Mouse (Mus musculus) liver, embryonic 11.5 days (tissue): Measurements from ENCODE around the gene Mepce. TPM values are rescaled to one million over a fixed set of nuclear protein-coding genes. Genes with fewer than 3 reads are reported as not detected.
A peak's percentile ranks its signal among the peaks of the same experiment; 100 is the strongest.

Source experiments
- ATAC-seq: fragments of 200-750 bp; cut with Nextera tagmentation; replicated peaks from 2 replicates; pipeline ENCODE4 v1.8.0; 2017; ENCODE audit warnings: moderate number of reproducible peaks, mild to moderate bottlenecking, moderate TSS enrichment, moderate library complexity; ENCODE audit not compliant: low FRiP score
- DNase-seq: peaks from one replicate; pipeline ENCODE4 v3.0.0-alpha.2; 2017; ENCODE audit warnings: low spot score
- H3K27ac ChIP-seq: fragments of 300-500 bp; sonication (generic); 2 replicates; pipeline ENCODE4 v1.5.1; 2014; ENCODE audit warnings: mild to moderate bottlenecking, low read depth, low read length, control low read depth
- H3K27me3 ChIP-seq: fragments of 300-500 bp; sonication (generic); replicated peaks from 2 replicates; pipeline ENCODE4 v1.6.1; 2014; ENCODE audit warnings: low read length, mixed read lengths; ENCODE audit not compliant: control insufficient read depth, insufficient read depth
- H3K36me3 ChIP-seq: fragments of 300-500 bp; sonication (generic); 2 replicates; pipeline ENCODE4 v1.6.1; 2014; ENCODE audit warnings: mild to moderate bottlenecking, low read length, moderate library complexity, mixed read lengths; ENCODE audit not compliant: control insufficient read depth, insufficient read depth
- H3K4me1 ChIP-seq: fragments of 300-500 bp; sonication (generic); replicated peaks from 2 replicates; pipeline ENCODE4 v1.6.1; 2014; ENCODE audit warnings: low read length, mixed read lengths; ENCODE audit not compliant: control insufficient read depth, insufficient read depth
- H3K4me2 ChIP-seq: fragments of 300-500 bp; sonication (generic); 2 replicates; pipeline ENCODE4 v1.6.1; 2014; ENCODE audit warnings: mild to moderate bottlenecking, control low read depth, moderate library complexity
- H3K4me3 ChIP-seq: fragments of 300-500 bp; sonication (generic); 2 replicates; pipeline ENCODE4 v1.5.1; 2014; ENCODE audit warnings: low read depth, low read length, control low read depth
- H3K9ac ChIP-seq: fragments of 300-500 bp; sonication (generic); 2 replicates; pipeline ENCODE4 v1.6.1; 2014; ENCODE audit warnings: low read depth, low read length, control low read depth
- H3K9me3 ChIP-seq: fragments of 300-500 bp; sonication (generic); 2 replicates; pipeline ENCODE4 v1.6.1; 2016; ENCODE audit warnings: low read length, inconsistent platforms, mixed read lengths; ENCODE audit not compliant: control insufficient read depth
- WGBS: fragments of 180-500 bp; shearing (Covaris S2); extraction: QIAGEN DNeasy Blood & Tissue Kit; methylation state at CpG from one replicate; pipeline ENCODE4 v1.1.7; 2014; 5-methylcytosine and 5-hydroxymethylcytosine counted together
- polyA plus RNA-seq: library from polyadenylated mRNA; unstranded; fragments of >200 nt; fragmentation: Nextera tagmentation; extraction: Ambion mirVana; gene quantifications from 2 replicates; pipeline ENCODE4 v1.2.1, GENCODE M21; 2014

Mepce gene
- polyA plus RNA-seq, 1 experiment from 2014 or later = 11.1 TPM

GRCm38 (mm10) chr5:137742836-137743235, 44.6 kb downstream of the Mepce start:
- no peak overlapping the region for H3K9ac ChIP-seq
- H3K27me3 ChIP-seq = no peaks in the 10 kb centered on the region
- H3K4me2 ChIP-seq = no peak overlapping the region
- H3K4me1 ChIP-seq = peaks cover 29% of the 10 kb centered on the region
- H3K9me3 ChIP-seq = no peaks in the 10 kb centered on the region
- 87% methylated on average over 6 of the region's 6 CpGs for WGBS
- no peaks in the 10 kb centered on the region for H3K36me3 ChIP-seq
- ATAC-seq = no peak
- H3K4me3 ChIP-seq = no peak overlapping the region
- DNase-seq = no peak
- no peak overlapping the region for H3K27ac ChIP-seq

GRCm38 (mm10) chr5:137742048-137742447, 45.4 kb downstream of the Mepce start:
- Histone ChIP-seq H3K27me3 (no peaks in the 10 kb centered on the region), H3K4me1 (peaks cover 25% of the 10 kb centered on the region), H3K36me3 (no peaks in the 10 kb centered on the region), H3K27ac (0 out of 2 replicates have a peak overlapping the region, but pooled peaks have one; percentile 29), H3K9me3 (no peaks in the 10 kb centered on the region), H3K4me2 (peak overlapping the region; percentile 97), H3K9ac (peak overlapping the region; percentile 80; the same call in 1 of the 2 replicates), H3K4me3 (peak overlapping the region; percentile 71)
- WGBS = 61% methylated on average over 10 of the region's 10 CpGs
- no peak for DNase-seq
- ATAC-seq = no peak

DNA sequence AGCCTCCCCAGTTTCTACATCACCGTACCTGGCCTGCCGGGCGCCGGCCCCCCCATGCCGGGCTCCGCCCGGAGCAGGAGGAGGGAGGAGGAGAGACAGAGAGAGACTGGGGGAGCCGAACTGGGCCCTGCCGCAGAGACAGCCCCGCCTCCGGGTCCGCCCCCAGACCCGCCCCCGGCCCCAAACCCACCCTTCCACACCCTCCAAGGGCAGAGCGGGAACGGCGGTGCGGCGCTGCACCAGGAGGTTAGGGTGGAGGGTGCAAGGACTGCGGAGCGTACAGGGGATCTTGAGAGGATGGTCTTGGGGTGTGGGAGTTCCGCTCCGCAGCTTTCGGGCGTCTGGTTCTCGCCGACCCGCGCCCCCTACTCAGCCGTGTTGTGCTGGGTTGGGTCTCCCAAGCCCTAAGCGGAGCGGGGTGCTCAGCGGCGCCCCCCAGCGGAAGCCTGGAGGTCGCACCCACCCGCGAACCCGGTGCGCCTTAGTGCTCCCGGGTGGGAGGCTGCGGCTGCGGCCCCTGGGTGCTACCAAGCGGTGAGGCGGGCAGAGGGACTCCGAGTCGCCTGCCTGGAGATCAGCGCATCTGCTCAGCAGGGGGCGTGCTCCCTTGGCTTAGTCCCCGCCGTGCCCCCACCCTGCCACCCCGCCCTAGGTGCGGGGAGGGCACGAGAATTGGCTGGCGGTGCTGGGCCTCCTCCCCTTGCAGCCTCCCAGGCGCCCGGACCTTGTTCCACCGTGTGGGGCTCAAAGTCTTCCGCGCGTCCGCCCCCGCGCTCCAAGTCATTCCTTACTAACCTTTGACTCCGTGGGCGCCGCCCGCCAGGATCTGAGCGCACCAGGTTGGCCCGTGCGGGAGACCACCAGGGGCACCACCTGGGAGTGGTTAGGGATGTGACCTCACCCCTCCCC, 46.2 kb downstream of the Mepce start, which contains the start of gene Nyap1:
Gene Nyap1, minus strand, starts transcription at position 585 of the 909 bp plus-strand sequence.
- H3K9me3 ChIP-seq = no peaks in the 10 kb centered on the region
- H3K4me2 ChIP-seq = peak within 1 kb of the TSS; percentile 97
- no peaks in the 10 kb centered on the region for H3K36me3 ChIP-seq
- peak within 1 kb of the TSS; percentile 41 for H3K27ac ChIP-seq
- H3K4me3 ChIP-seq = peak within 1 kb of the TSS; percentile 71
- H3K27me3 ChIP-seq = no peaks in the 10 kb centered on the region
- DNase-seq (peak; percentile 89), ATAC-seq (peak; percentile 80)
- WGBS = under 1% methylated on average over 68 of the region's 71 CpGs
- peaks cover 25% of the 10 kb centered on the region for H3K4me1 ChIP-seq
- peak within 1 kb of the TSS; percentile 80 for H3K9ac ChIP-seq

- Histone ChIP-seq H3K4me2 (peak overlapping the region; percentile 97), H3K4me1 (peaks cover 24% of the 10 kb centered on the region), H3K27ac (no peak overlapping the region), H3K9me3 (no peaks in the 10 kb centered on the region), H3K4me3 (peak overlapping the region; percentile 71), H3K9ac (peak overlapping the region; percentile 80), H3K36me3 (no peaks in the 10 kb centered on the region), H3K27me3 (no peaks in the 10 kb centered on the region)
- 29% methylated on average over 11 of the region's 11 CpGs for WGBS
- DNase-seq = peak; percentile 48
- no peak for ATAC-seq
Measured at GRCm38 (mm10) chr5:137740506-137740905, 46.9 kb downstream of the Mepce start.

DNA sequence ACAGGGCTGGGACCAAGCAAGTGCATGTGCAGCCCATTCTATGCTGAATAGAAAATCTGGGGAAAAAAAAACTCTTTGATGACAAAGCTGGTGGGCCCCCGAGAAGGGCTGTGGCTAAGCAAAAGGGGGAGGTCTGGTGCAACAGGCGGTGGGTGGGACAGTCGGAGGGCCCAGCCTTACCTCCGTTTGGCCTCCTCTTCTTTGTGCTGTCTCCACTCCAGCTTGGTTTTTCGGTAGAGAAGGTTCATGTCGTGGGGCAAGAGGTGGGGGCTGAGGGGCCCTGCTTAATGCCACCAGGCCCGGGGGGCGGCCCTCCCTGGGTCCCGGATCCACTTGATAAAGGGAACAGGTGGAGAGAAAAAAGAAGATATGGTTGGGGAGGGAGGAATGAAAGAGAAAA, 48.0 kb downstream of the Mepce start:
- 0 out of 2 replicates have a peak, but pooled peaks cover 2% of the 10 kb centered on the region for H3K36me3 ChIP-seq
- 62% methylated on average over 9 of the region's 9 CpGs for WGBS
- no peak overlapping the region for H3K27ac ChIP-seq
- peaks cover 17% of the 10 kb centered on the region for H3K4me1 ChIP-seq
- DNase-seq = no peak
- no peaks in the 10 kb centered on the region for H3K9me3 ChIP-seq
- H3K9ac ChIP-seq = no peak overlapping the region
- no peak overlapping the region; the same call in 1 of the 2 replicates for H3K4me2 ChIP-seq
- H3K4me3 ChIP-seq = no peak overlapping the region
- no peak for ATAC-seq
- H3K27me3 ChIP-seq = no peaks in the 10 kb centered on the region

GRCm38 (mm10) chr5:137738516-137738915, 48.9 kb downstream of the Mepce start:
- 54% methylated on average over 5 of the region's 5 CpGs for WGBS
- H3K9me3 ChIP-seq = no peaks in the 10 kb centered on the region
- DNase-seq = no peak

DNA sequence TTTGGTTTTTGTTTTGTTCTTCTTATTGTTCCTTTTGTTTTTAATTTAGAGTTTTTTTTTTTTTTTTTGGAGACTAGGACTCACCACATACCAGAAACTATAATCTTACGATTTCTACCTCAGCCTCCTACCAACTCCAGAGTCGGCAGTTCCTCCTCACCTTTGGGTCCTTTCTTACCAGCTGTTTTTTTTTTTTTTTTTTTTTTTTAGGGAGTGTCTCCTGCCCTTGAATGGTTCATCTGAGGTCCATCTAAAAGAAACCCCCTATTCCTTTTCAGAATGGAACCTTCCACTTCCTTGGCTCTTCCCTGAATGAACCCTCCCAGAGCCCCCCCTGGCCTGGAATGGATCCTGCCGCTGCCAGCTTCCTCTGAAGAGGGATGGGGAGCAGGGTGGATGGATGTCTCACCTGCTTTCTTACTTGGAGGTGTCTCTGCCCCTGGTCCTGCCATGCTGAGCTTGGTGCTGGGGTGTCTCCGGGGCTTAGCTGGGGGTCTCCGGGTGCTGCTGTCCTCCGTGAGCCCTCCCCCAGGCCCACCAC, 50.0 kb downstream of the Mepce start:
- peaks cover 17% of the 10 kb centered on the region for H3K4me1 ChIP-seq
- H3K9ac ChIP-seq = no peak overlapping the region

More at GRCm38 (mm10) chr5:137738516-137738915, 48.9 kb downstream of the Mepce start:
- H3K36me3 ChIP-seq = 0 out of 2 replicates have a peak, but pooled peaks cover 2% of the 10 kb centered on the region
- H3K4me3 ChIP-seq = no peak overlapping the region
- no peak overlapping the region for H3K9ac ChIP-seq
- H3K27me3 ChIP-seq = no peaks in the 10 kb centered on the region; the same call in 1 of the 2 replicates
- no peak for ATAC-seq
- no peak overlapping the region for H3K27ac ChIP-seq
- H3K4me2 ChIP-seq = no peak overlapping the region
- H3K4me1 ChIP-seq = peaks cover 17% of the 10 kb centered on the region

GRCm38 (mm10) chr5:137734289-137735061, 53.0 kb downstream of the Mepce start:
- H3K9ac ChIP-seq = no peak overlapping the region
- no peaks in the 10 kb centered on the region; the same call in 1 of the 2 replicates for H3K27me3 ChIP-seq
- ATAC-seq (no peak), DNase-seq (no peak)
- H3K9me3 ChIP-seq = no peaks in the 10 kb centered on the region
- no peak overlapping the region for H3K4me3 ChIP-seq
- no peak overlapping the region for H3K4me2 ChIP-seq
- 68% methylated on average over 6 of the region's 6 CpGs for WGBS
- H3K4me1 ChIP-seq = peaks cover under 1% of the 10 kb centered on the region; the same call in 1 of the 2 replicates
- 0 out of 2 replicates have a peak, but pooled peaks cover 2% of the 10 kb centered on the region for H3K36me3 ChIP-seq
- no peak overlapping the region for H3K27ac ChIP-seq

More for the DNA sequence above, 50.0 kb downstream of the Mepce start:
- 0 out of 2 replicates have a peak, but pooled peaks cover 2% of the 10 kb centered on the region for H3K36me3 ChIP-seq
- ATAC-seq (no peak), DNase-seq (no peak)
- no peak overlapping the region for H3K27ac ChIP-seq
- no peaks in the 10 kb centered on the region; the same call in 1 of the 2 replicates for H3K27me3 ChIP-seq
- WGBS = 88% methylated on average over 6 of the region's 6 CpGs
- H3K4me2 ChIP-seq = no peak overlapping the region
- H3K9me3 ChIP-seq = no peaks in the 10 kb centered on the region
- H3K4me3 ChIP-seq = no peak overlapping the region
